Mouse (Mus musculus) embryonic facial prominence, embryonic 12.5 days (tissue): ENCODE data around the gene Stk11. TPM values are rescaled to one million over a fixed set of nuclear protein-coding genes. Genes with fewer than 3 reads are reported as not detected.

Experiments used
- ATAC-seq: fragments of 200-750 bp; cut with Nextera tagmentation; 2 replicates; pipeline ENCODE4 v1.8.0; 2017; ENCODE audit not compliant: insufficient number of reproducible peaks, insufficient read depth, low FRiP score, low TSS enrichment
- H3K27ac ChIP-seq: fragments of 300-500 bp; sonication (generic); 2 replicates; pipeline ENCODE4 v1.5.1; 2016; ENCODE audit warnings: mild to moderate bottlenecking
- H3K27me3 ChIP-seq: fragments of 300-500 bp; sonication (generic); 2 replicates; pipeline ENCODE4 v1.6.1; 2016; ENCODE audit warnings: mild to moderate bottlenecking, moderate library complexity
- H3K36me3 ChIP-seq: fragments of 300-500 bp; sonication (generic); 2 replicates; pipeline ENCODE4 v1.6.1; 2016; ENCODE audit warnings: mild to moderate bottlenecking
- H3K4me1 ChIP-seq: fragments of 300-500 bp; sonication (generic); 2 replicates; pipeline ENCODE4 v1.6.1; 2016
- H3K4me2 ChIP-seq: fragments of 300-500 bp; sonication (generic); replicated peaks from 2 replicates; pipeline ENCODE4 v1.6.1; 2016; ENCODE audit warnings: mild to moderate bottlenecking, moderate library complexity
- H3K4me3 ChIP-seq: fragments of 300-500 bp; sonication (generic); 2 replicates; pipeline ENCODE4 v1.5.1; 2016; ENCODE audit warnings: mild to moderate bottlenecking
- H3K9ac ChIP-seq: fragments of 300-500 bp; sonication (generic); 2 replicates; pipeline ENCODE4 v1.6.1; 2016; ENCODE audit warnings: mild to moderate bottlenecking, moderate library complexity
- H3K9me3 ChIP-seq: fragments of 300-500 bp; sonication (generic); 2 replicates; pipeline ENCODE4 v1.6.1; 2016; ENCODE audit warnings: mild to moderate bottlenecking, moderate library complexity
- WGBS: fragments of 180-500 bp; shearing (Covaris S2); methylation state at CpG from one replicate; pipeline ENCODE4 v1.1.7; 2016; 5-methylcytosine and 5-hydroxymethylcytosine counted together
- polyA plus RNA-seq: library from polyadenylated mRNA; unstranded; fragments of >200 nt; fragmentation: Nextera tagmentation; extraction: Ambion mirVana; gene quantifications from 2 replicates; pipeline ENCODE4 v1.2.1, GENCODE M21; 2016

Stk11 gene
- polyA plus RNA-seq, 1 experiment from 2014 or later, result 17.2 TPM

GRCm38 (mm10) chr10:80155277-80155676 is 39.7 kb downstream of the Stk11 start:
- H3K4me2 ChIP-seq, result no peak overlapping the region; the same call in 1 of the 2 replicates
- no peak for ATAC-seq
- H3K4me3 ChIP-seq, result no peak overlapping the region
- H3K4me1 ChIP-seq, result peaks cover 74% of the 10 kb centered on the region
- 25% methylated on average over 1 of the region's 1 CpGs for WGBS
- H3K9me3 ChIP-seq, result no peaks in the 10 kb centered on the region
- H3K27me3 ChIP-seq, result no peaks in the 10 kb centered on the region
- H3K27ac ChIP-seq, result 0 out of 2 replicates have a peak overlapping the region, but pooled peaks have one; percentile 63
- H3K36me3 ChIP-seq, result peaks cover 66% of the 10 kb centered on the region
- peak overlapping the region; percentile 7 for H3K9ac ChIP-seq

GRCm38 (mm10) chr10:80156002-80156751 is 40.6 kb downstream of the Stk11 start:
- peaks cover 83% of the 10 kb centered on the region for H3K4me1 ChIP-seq
- H3K27ac ChIP-seq, result peak overlapping the region; percentile 63
- H3K9ac ChIP-seq, result peak overlapping the region; percentile 27; the same call in 1 of the 2 replicates
- ATAC-seq, result no peak
- WGBS, result 81% methylated on average over 29 of the region's 29 CpGs
- no peak overlapping the region for H3K4me3 ChIP-seq
- peaks cover 66% of the 10 kb centered on the region for H3K36me3 ChIP-seq
- no peak overlapping the region for H3K4me2 ChIP-seq
- no peaks in the 10 kb centered on the region for H3K9me3 ChIP-seq
- no peaks in the 10 kb centered on the region for H3K27me3 ChIP-seq

GRCm38 (mm10) chr10:80156752-80157053 is 41.1 kb downstream of the Stk11 start:
- Histone ChIP-seq H3K27ac (peak overlapping the region; percentile 63), H3K9me3 (no peaks in the 10 kb centered on the region), H3K4me1 (peaks cover 88% of the 10 kb centered on the region), H3K4me2 (no peak overlapping the region), H3K4me3 (no peak overlapping the region), H3K9ac (peak overlapping the region; percentile 27; the same call in 1 of the 2 replicates), H3K36me3 (peaks cover 60% of the 10 kb centered on the region), H3K27me3 (no peaks in the 10 kb centered on the region)
- ATAC-seq, result no peak
- WGBS, result 54% methylated on average over 7 of the region's 7 CpGs

GRCm38 (mm10) chr10:80157141-80157929 is 41.7 kb downstream of the Stk11 start:
- WGBS, result 63% methylated on average over 15 of the region's 15 CpGs
- H3K9ac ChIP-seq, result 0 out of 2 replicates have a peak overlapping the region, but pooled peaks have one; percentile 27
- no peak overlapping the region for H3K4me3 ChIP-seq
- no peaks in the 10 kb centered on the region for H3K27me3 ChIP-seq
- ATAC-seq, result no peak
- peaks cover 91% of the 10 kb centered on the region for H3K4me1 ChIP-seq
- no peaks in the 10 kb centered on the region for H3K9me3 ChIP-seq
- peaks cover 54% of the 10 kb centered on the region for H3K36me3 ChIP-seq
- H3K4me2 ChIP-seq, result no peak overlapping the region
- H3K27ac ChIP-seq, result peak overlapping the region; percentile 63

- H3K4me1 ChIP-seq, result peaks cover 85% of the 10 kb centered on the region
- H3K36me3 ChIP-seq, result peaks cover 43% of the 10 kb centered on the region
- peak overlapping the region; percentile 39; the same call in 1 of the 2 replicates for H3K4me3 ChIP-seq
- H3K4me2 ChIP-seq, result peak overlapping the region; percentile 62
- peak overlapping the region; percentile 91 for H3K27ac ChIP-seq
- no peaks in the 10 kb centered on the region for H3K9me3 ChIP-seq
- ATAC-seq, result no peak
- no peaks in the 10 kb centered on the region for H3K27me3 ChIP-seq
- WGBS, result 9% methylated on average over 18 of the region's 18 CpGs
- no peak overlapping the region for H3K9ac ChIP-seq
These were observed 42.8 kb downstream of the Stk11 start for GRCm38 (mm10) chr10:80158307-80158986.

GRCm38 (mm10) chr10:80159021-80159560 is 43.5 kb downstream of the Stk11 start:
- ATAC-seq, result no peak
- Histone ChIP-seq H3K27me3 (no peaks in the 10 kb centered on the region), H3K4me3 (peak overlapping the region; percentile 39), H3K4me1 (peaks cover 78% of the 10 kb centered on the region), H3K9ac (peak overlapping the region; percentile 7; the same call in 1 of the 2 replicates), H3K27ac (peak overlapping the region; percentile 91), H3K9me3 (no peaks in the 10 kb centered on the region), H3K36me3 (peaks cover 36% of the 10 kb centered on the region), H3K4me2 (peak overlapping the region; percentile 62)
- 6% methylated on average over 12 of the region's 12 CpGs for WGBS

GRCm38 (mm10) chr10:80159561-80160454 is 44.2 kb downstream of the Stk11 start:
- Histone ChIP-seq H3K9ac (peak overlapping the region; percentile 7; the same call in 1 of the 2 replicates), H3K27ac (peak overlapping the region; percentile 93), H3K36me3 (peaks cover 29% of the 10 kb centered on the region), H3K9me3 (no peaks in the 10 kb centered on the region), H3K27me3 (no peaks in the 10 kb centered on the region), H3K4me3 (peak overlapping the region; percentile 39), H3K4me2 (peak overlapping the region; percentile 62), H3K4me1 (peaks cover 77% of the 10 kb centered on the region)
- peak; percentile 67 for ATAC-seq
- under 1% methylated on average over 55 of the region's 55 CpGs for WGBS

- no peak for ATAC-seq
- Histone ChIP-seq H3K4me3 (peak overlapping the region; percentile 39), H3K4me2 (peak overlapping the region; percentile 62), H3K27ac (peak overlapping the region; percentile 93), H3K4me1 (peaks cover 75% of the 10 kb centered on the region), H3K9me3 (no peaks in the 10 kb centered on the region), H3K36me3 (peaks cover 20% of the 10 kb centered on the region), H3K27me3 (no peaks in the 10 kb centered on the region), H3K9ac (peak overlapping the region; percentile 45)
- WGBS, result 2% methylated on average over 33 of the region's 33 CpGs
These were observed 45.1 kb downstream of the Stk11 start for GRCm38 (mm10) chr10:80160455-80161371.

GRCm38 (mm10) chr10:80161522-80162242 is 46.1 kb downstream of the Stk11 start:
- ATAC-seq, result no peak
- Histone ChIP-seq H3K27me3 (no peaks in the 10 kb centered on the region), H3K36me3 (peaks cover 11% of the 10 kb centered on the region), H3K27ac (peak overlapping the region; percentile 93), H3K9me3 (no peaks in the 10 kb centered on the region), H3K4me1 (peaks cover 69% of the 10 kb centered on the region), H3K4me3 (peak overlapping the region; percentile 39), H3K4me2 (peak overlapping the region; percentile 62), H3K9ac (peak overlapping the region; percentile 45)
- WGBS, result 11% methylated on average over 6 of the region's 7 CpGs
